Mouse (Mus musculus) T-helper 1 cell (primary cell): ENCODE data around the gene Arhgap32.

Experiments
- in situ Hi-C: fragments of 300-600 bp; cut with MboI, MseI; formaldehyde crosslinking; loops from one replicate; pipeline ENCODE4 v1.15.1; 2025; ENCODE audit warnings: high pct_unique_total_duplicates

The Arhgap32 gene

GRCm38 (mm10) chr9:32136680-32137295, 20.9 kb downstream of the Arhgap32 start:
- in situ Hi-C loops = loop anchor here (10.0 kb wide), 1 partner anchor 718 kb away; no protein-coding TSS in a partner anchor

- in situ Hi-C loops = loop anchor here (10.0 kb wide), 1 partner anchor 717 kb away; no protein-coding TSS in a partner anchor
Observed at GRCm38 (mm10) chr9:32137697-32138426, 21.9 kb downstream of the Arhgap32 start.

GRCm38 (mm10) chr9:32138616-32139015, 22.7 kb downstream of the Arhgap32 start:
- in situ Hi-C loops = loop anchor here (10.0 kb wide), 1 partner anchor 716 kb away; no protein-coding TSS in a partner anchor

GRCm38 (mm10) chr9:32139641-32140040, 23.7 kb downstream of the Arhgap32 start:
- in situ Hi-C loops = loop anchor here (10.0 kb wide), 1 partner anchor 715 kb away; no protein-coding TSS in a partner anchor

- in situ Hi-C loops = no loop called here
Observed at GRCm38 (mm10) chr9:32142834-32143233, 26.9 kb downstream of the Arhgap32 start.

- in situ Hi-C loops = no loop called here
Observed at GRCm38 (mm10) chr9:32143451-32143850, 27.5 kb downstream of the Arhgap32 start.

- in situ Hi-C loops = no loop called here
Observed at GRCm38 (mm10) chr9:32146257-32146996, 30.5 kb downstream of the Arhgap32 start.

- in situ Hi-C loops = no loop called here
Observed at GRCm38 (mm10) chr9:32149241-32149640, 33.3 kb downstream of the Arhgap32 start.

GRCm38 (mm10) chr9:32149836-32150642, 34.1 kb downstream of the Arhgap32 start:
- in situ Hi-C loops = loop anchor here (10.0 to 25.0 kb wide), 3 partner anchors 205 to 588 kb away; no protein-coding TSS in a partner anchor

- in situ Hi-C loops = loop anchor here (10.0 to 25.0 kb wide), 3 partner anchors 210 to 593 kb away; no protein-coding TSS in a partner anchor
Observed at GRCm38 (mm10) chr9:32154727-32155371, 38.9 kb downstream of the Arhgap32 start.

- in situ Hi-C loops = loop anchor here (10.0 to 25.0 kb wide), 3 partner anchors 212 to 594 kb away; no protein-coding TSS in a partner anchor
Observed at GRCm38 (mm10) chr9:32156706-32157105, 40.8 kb downstream of the Arhgap32 start.

GRCm38 (mm10) chr9:32157201-32157600, 41.3 kb downstream of the Arhgap32 start:
- in situ Hi-C loops = loop anchor here (10.0 to 25.0 kb wide), 3 partner anchors 212 to 595 kb away; no protein-coding TSS in a partner anchor

GRCm38 (mm10) chr9:32158837-32159543, 43.1 kb downstream of the Arhgap32 start:
- in situ Hi-C loops = loop anchor here (10.0 to 25.0 kb wide), 3 partner anchors 214 to 597 kb away; no protein-coding TSS in a partner anchor

GRCm38 (mm10) chr9:32159724-32160123, 43.8 kb downstream of the Arhgap32 start:
- in situ Hi-C loops = loop anchor here (10.0 to 25.0 kb wide), 3 partner anchors 215 to 597 kb away; no protein-coding TSS in a partner anchor

- in situ Hi-C loops = loop anchor here (25.0 kb wide), 1 partner anchor 600 kb away; no protein-coding TSS in a partner anchor
Observed at GRCm38 (mm10) chr9:32162792-32163191, 46.9 kb downstream of the Arhgap32 start.

- in situ Hi-C loops = loop anchor here (25.0 kb wide), 1 partner anchor 602 kb away; no protein-coding TSS in a partner anchor
Observed at GRCm38 (mm10) chr9:32163820-32164219, 47.9 kb downstream of the Arhgap32 start.

- in situ Hi-C loops = loop anchor here (25.0 kb wide), 1 partner anchor 606 kb away; no protein-coding TSS in a partner anchor
Observed at GRCm38 (mm10) chr9:32168546-32169137, 52.7 kb downstream of the Arhgap32 start.

GRCm38 (mm10) chr9:32170713-32171112, 54.8 kb downstream of the Arhgap32 start:
- in situ Hi-C loops = loop anchor here (25.0 kb wide), 1 partner anchor 608 kb away; no protein-coding TSS in a partner anchor

GRCm38 (mm10) chr9:32176612-32177011, 60.7 kb downstream of the Arhgap32 start:
- in situ Hi-C loops = no loop called here
